Mouse (Mus musculus): ENCODE results near the gene Cd274. TPM values are rescaled to one million over a fixed set of nuclear protein-coding genes. Genes with fewer than 3 reads are reported as not detected.

Gene Cd274
- polyA plus RNA-seq, 1 experiment from 2014 or later, result 5.2 TPM

GRCm38 (mm10) chr19:29372621-29373020 lies 5.4 kb downstream of the Cd274 start:
- ChIA-PET CTCF (interaction anchor here (0.8 to 2.3 kb wide), 5 partner anchors 8 to 130 kb away, joined by 3 to 9 read pairs (median 3); no protein-coding TSS in a partner anchor), POLR2A (interaction anchor here (0.5 kb wide), 1 partner anchor 24 kb away, joined by 4 read pairs; no protein-coding TSS in a partner anchor)
- TF ChIP-seq CTCF (IDR thresholded peaks at IDR 0.05), result no peak
- in situ Hi-C loops (cut with MboI; ENCODE audit: low pct_unique_long_range_greater_than_20kb), result no loop called here
- no peaks in the 10 kb centered on the region for H3K27me3 ChIP-seq
- DNase-seq (ENCODE audit: low read depth, low spot score) (no peak), ATAC-seq (no peak)

- ChIA-PET POLR2A (no interaction called here), CTCF (interaction anchor here (1.3 kb wide), 1 partner anchor 13 kb away, joined by 3 read pairs; no protein-coding TSS in a partner anchor)
- no peak for TF ChIP-seq CTCF (IDR thresholded peaks at IDR 0.05)
- ATAC-seq (no peak), DNase-seq (ENCODE audit: low read depth, low spot score) (no peak)
- in situ Hi-C loops (cut with MboI; ENCODE audit: low pct_unique_long_range_greater_than_20kb), result no loop called here
- no peaks in the 10 kb centered on the region for H3K27me3 ChIP-seq
These were observed 6.2 kb downstream of the Cd274 start for GRCm38 (mm10) chr19:29373438-29373837.

GRCm38 (mm10) chr19:29374947-29375346 lies 7.7 kb downstream of the Cd274 start:
- TF ChIP-seq CTCF (IDR thresholded peaks at IDR 0.05), result no peak
- POLR2A ChIA-PET, result interaction anchor here (1.0 kb wide), 1 partner anchor 8 kb away, joined by 4 read pairs; the partner anchor contains the start of genes Cd274 and Plgrkt
- DNase-seq (ENCODE audit: low read depth, low spot score) (no peak), ATAC-seq (no peak)
- CTCF ChIA-PET, result interaction anchor here (1.0 to 1.6 kb wide), 3 partner anchors 16 to 126 kb away, joined by 3 to 4 read pairs (median 4); no protein-coding TSS in a partner anchor
- in situ Hi-C loops (cut with MboI; ENCODE audit: low pct_unique_long_range_greater_than_20kb), result loop anchor here (5.0 kb wide), 1 partner anchor 82 kb away; no protein-coding TSS in a partner anchor
- H3K27me3 ChIP-seq, result no peaks in the 10 kb centered on the region

GRCm38 (mm10) chr19:29376382-29376781 lies 9.1 kb downstream of the Cd274 start:
- ChIA-PET POLR2A (interaction anchor here (0.6 kb wide), 1 partner anchor 121 kb away, joined by 3 read pairs; no protein-coding TSS in a partner anchor), CTCF (no interaction called here)
- no peaks in the 10 kb centered on the region for H3K27me3 ChIP-seq
- no peak for DNase-seq (ENCODE audit: low read depth, low spot score)
- TF ChIP-seq CTCF (IDR thresholded peaks at IDR 0.05), result no peak
- no peak for ATAC-seq
- in situ Hi-C loops (cut with MboI; ENCODE audit: low pct_unique_long_range_greater_than_20kb), result loop anchor here (5.0 kb wide), 1 partner anchor 81 kb away; no protein-coding TSS in a partner anchor

- no peak for TF ChIP-seq CTCF (IDR thresholded peaks at IDR 0.05)
- CTCF ChIA-PET, result interaction anchor here (1.3 kb wide), 1 partner anchor 8 kb away, joined by 3 read pairs; no protein-coding TSS in a partner anchor
- ATAC-seq (no peak), DNase-seq (ENCODE audit: low read depth, low spot score) (no peak)
- POLR2A ChIA-PET, result no interaction called here
- in situ Hi-C loops (cut with MboI; ENCODE audit: low pct_unique_long_range_greater_than_20kb), result loop anchor here (5.0 kb wide), 1 partner anchor 77 kb away; no protein-coding TSS in a partner anchor
- no peaks in the 10 kb centered on the region for H3K27me3 ChIP-seq
These were observed 12.8 kb downstream of the Cd274 start for GRCm38 (mm10) chr19:29379839-29380603.

GRCm38 (mm10) chr19:29383368-29383767 lies 16.1 kb downstream of the Cd274 start:
- in situ Hi-C loops (cut with MboI; ENCODE audit: low pct_unique_long_range_greater_than_20kb), result no loop called here
- CTCF ChIA-PET, result interaction anchor here (2.0 kb wide), 1 partner anchor 12 kb away, joined by 9 read pairs; no protein-coding TSS in a partner anchor
- DNase-seq (ENCODE audit: low read depth, low spot score) (no peak), ATAC-seq (no peak)
- TF ChIP-seq CTCF (IDR thresholded peaks at IDR 0.05), result no peak
- no peaks in the 10 kb centered on the region for H3K27me3 ChIP-seq
- POLR2A ChIA-PET, result interaction anchor here (0.6 kb wide), 1 partner anchor 86 kb away, joined by 3 read pairs; no protein-coding TSS in a partner anchor

GRCm38 (mm10) chr19:29384412-29384811 lies 17.2 kb downstream of the Cd274 start:
- in situ Hi-C loops (cut with MboI; ENCODE audit: low pct_unique_long_range_greater_than_20kb), result no loop called here
- ChIA-PET POLR2A (no interaction called here), CTCF (interaction anchor here (2.0 kb wide), 1 partner anchor 13 kb away, joined by 9 read pairs; no protein-coding TSS in a partner anchor)
- ATAC-seq (no peak), DNase-seq (ENCODE audit: low read depth, low spot score) (no peak)
- no peaks in the 10 kb centered on the region for H3K27me3 ChIP-seq
- no peak for TF ChIP-seq CTCF (IDR thresholded peaks at IDR 0.05)

- ChIA-PET CTCF (no interaction called here), POLR2A (no interaction called here)
- no peak for TF ChIP-seq CTCF (IDR thresholded peaks at IDR 0.05)
- in situ Hi-C loops (cut with MboI; ENCODE audit: low pct_unique_long_range_greater_than_20kb), result no loop called here
- H3K27me3 ChIP-seq, result no peaks in the 10 kb centered on the region
- DNase-seq (ENCODE audit: low read depth, low spot score) (no peak), ATAC-seq (no peak)
These were observed 17.7 kb downstream of the Cd274 start for GRCm38 (mm10) chr19:29384994-29385393.

GRCm38 (mm10) chr19:29385822-29386221 lies 18.6 kb downstream of the Cd274 start:
- CTCF ChIA-PET, result interaction anchor here (1.2 kb wide), 1 partner anchor 12 kb away, joined by 3 read pairs; no protein-coding TSS in a partner anchor
- no peak for TF ChIP-seq CTCF (IDR thresholded peaks at IDR 0.05)
- no peak for ATAC-seq

GRCm38 (mm10) chr19:29388818-29389217 lies 21.6 kb downstream of the Cd274 start:
- ATAC-seq, result no peak
- in situ Hi-C loops (cut with MboI; ENCODE audit: low pct_unique_long_range_greater_than_20kb), result no loop called here
- DNase-seq (ENCODE audit: low read depth, low spot score), result no peak
- ChIA-PET POLR2A (no interaction called here), CTCF (interaction anchor here (1.6 kb wide), 1 partner anchor 12 kb away, joined by 3 read pairs; no protein-coding TSS in a partner anchor)
- TF ChIP-seq CTCF (IDR thresholded peaks at IDR 0.05), result no peak
- peaks cover under 1% of the 10 kb centered on the region for H3K27me3 ChIP-seq

More at GRCm38 (mm10) chr19:29385822-29386221, 18.6 kb downstream of the Cd274 start:
- POLR2A ChIA-PET, result no interaction called here
- no peaks in the 10 kb centered on the region for H3K27me3 ChIP-seq
- in situ Hi-C loops (cut with MboI; ENCODE audit: low pct_unique_long_range_greater_than_20kb), result no loop called here
- DNase-seq (ENCODE audit: low read depth, low spot score), result no peak

GRCm38 (mm10) chr19:29390483-29390882 lies 23.2 kb downstream of the Cd274 start:
- ChIA-PET CTCF (interaction anchor here (1.0 kb wide), 1 partner anchor 15 kb away, joined by 4 read pairs; no protein-coding TSS in a partner anchor), POLR2A (no interaction called here)
- H3K27me3 ChIP-seq, result peaks cover 4% of the 10 kb centered on the region
- DNase-seq (ENCODE audit: low read depth, low spot score) (no peak), ATAC-seq (no peak)
- TF ChIP-seq CTCF (IDR thresholded peaks at IDR 0.05), result no peak
- in situ Hi-C loops (cut with MboI; ENCODE audit: low pct_unique_long_range_greater_than_20kb), result no loop called here

Measured in Patski (cell line).